Mouse (Mus musculus) layer of hippocampus, adult 18-20 months (tissue): ENCODE measurements around the gene Pitpnm1. TPM values are rescaled to one million over a fixed set of nuclear protein-coding genes. Genes with fewer than 3 reads are reported as not detected.

ENCODE experiments used
- DNase-seq, 2 experiments: peaks; one replicate each; pipeline ENCODE4 v3.0.0; 2022; ENCODE audit warnings: low spot score in 2 of 2
- total RNA-seq, 2 experiments: library from RNA; stranded (reverse); gene quantifications; 2 replicates each; pipeline ENCODE4 v1.2.3; 2021

Gene Pitpnm1
- total RNA-seq, 2 experiments from 2014 or later, result 174 to 181 TPM

DNA sequence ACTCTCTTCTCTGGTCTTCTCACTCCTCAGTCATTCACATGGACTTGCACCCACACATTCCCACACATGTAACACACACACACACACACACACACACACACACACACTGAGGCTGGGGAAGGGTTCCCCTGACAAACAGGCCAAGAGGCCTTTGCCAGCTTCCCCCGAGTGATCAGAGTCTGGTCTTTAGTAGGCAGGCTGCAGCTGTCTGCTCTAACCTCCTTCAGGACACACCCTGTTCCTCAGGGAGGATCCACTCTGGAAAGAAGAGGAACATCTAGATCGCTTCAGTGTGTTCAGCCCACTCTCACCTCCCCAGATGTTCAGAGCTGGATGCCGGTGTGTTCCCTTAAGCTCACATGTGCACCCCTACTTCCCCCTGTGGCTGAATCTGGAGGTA, 5.5 kb upstream of the Pitpnm1 start:
- DNase-seq, result no peak

DNA sequence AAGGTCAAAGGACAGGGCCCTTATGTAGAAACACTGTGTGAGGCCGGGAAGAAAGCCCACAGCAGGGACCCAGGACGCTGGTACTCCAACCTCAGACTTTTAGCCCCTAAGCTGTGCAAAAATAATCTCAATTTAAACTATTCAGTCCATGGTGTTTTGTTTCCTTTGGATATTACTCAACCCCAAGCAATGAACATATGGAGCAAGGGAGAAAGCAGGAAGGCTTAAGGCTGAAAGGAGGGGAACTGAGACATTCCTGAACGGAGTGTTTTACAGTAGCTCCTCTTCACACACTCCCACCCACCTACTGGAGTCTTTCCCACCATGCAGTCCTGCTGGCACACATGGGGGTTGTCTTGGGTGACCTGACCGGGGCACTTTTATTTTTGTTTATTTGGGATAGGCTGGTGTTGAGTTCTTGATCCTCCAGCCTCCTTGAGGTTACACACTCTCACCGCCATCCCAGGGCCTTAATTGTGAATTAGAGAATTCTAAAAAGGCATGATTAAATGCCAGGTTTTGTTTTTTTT, 5.0 kb upstream of the Pitpnm1 start:
- DNase-seq, result no peak

DNA sequence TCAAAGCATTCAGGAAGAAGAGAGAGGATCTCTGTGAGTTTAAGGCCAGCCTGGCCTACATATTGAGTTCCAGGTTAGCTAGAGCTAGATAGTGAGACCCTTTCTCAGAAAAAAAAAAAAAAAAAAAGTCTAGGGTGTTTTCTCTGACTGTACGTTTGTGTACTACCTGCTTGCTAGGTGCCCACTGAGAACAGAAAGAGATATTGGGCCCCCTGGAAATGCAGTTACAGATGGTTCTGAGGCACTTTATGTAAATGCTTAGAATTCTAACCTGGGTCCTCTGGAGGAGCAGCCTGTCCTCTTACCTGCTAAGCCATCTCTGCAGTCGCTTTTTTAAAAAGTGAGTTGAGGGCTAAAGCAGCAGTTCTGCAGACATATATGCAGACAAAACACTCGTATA, 4.0 kb upstream of the Pitpnm1 start:
- DNase-seq, result no peak

DNA sequence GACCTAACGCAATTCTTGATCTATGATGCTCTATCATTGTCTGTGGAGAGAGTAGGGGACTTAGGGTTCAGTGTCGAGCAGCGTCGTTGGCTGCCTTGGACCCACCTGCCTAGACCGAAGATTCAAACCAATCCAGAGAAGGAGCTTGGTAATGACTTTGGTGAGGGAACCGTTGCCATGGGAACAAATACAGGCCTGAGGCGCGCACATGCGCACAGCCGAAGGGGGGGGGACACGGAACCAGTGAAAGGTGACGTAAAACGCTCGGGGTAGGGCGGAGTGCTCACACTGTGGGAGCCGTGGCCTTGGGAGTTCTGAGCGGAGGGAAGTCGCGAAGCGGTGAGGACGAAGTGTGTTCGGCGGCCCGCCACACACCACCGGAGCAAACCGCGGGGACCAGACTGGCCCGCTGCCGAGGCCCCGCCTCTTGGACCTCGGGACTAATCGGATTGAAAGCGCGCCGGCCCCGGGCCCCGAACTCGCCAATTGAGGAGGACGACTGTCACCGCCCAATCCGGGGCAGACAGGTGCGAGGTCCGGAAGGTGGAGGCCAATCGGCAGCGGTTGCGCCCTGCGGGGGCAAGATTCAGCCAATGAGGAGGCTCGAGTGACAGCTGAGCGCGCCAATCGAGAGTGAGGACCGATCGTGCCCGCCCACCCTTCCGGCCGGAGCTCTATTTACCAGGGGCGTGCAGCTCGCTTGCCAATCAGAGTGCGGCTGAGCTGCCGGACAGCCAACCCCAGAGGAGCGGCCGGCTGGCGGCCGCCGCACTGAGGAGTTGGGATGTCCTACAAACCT, 3.0 kb upstream of the Pitpnm1 start, which contains the start of gene Cdk2ap2:
Cdk2ap2 (plus strand) TSS at position 541 of the 799 bp plus-strand sequence.
- peak; percentile 100 for DNase-seq

DNA sequence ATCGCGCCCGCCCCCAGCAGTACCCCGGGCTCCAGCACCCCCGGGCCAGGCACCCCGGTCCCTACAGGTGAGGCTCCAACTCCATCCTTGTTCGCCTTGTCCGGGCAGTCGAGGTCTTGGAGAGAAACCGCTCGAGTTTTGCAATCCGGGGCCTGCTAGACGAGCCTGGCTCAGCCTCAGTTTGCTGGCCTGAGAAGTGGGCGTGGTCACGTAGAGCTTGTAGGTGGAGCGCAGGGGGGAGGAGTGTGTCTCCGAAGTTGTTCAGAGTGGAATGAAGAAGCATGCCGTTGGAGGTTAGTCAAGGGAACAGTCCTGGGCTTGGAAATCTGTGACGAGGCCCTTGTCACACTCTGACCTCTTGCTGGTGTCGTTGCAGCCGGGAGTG, 2.4 kb upstream of the Pitpnm1 start:
- no peak for DNase-seq

- no peak for DNase-seq
Observed at GRCm38 (mm10) chr19:4098426-4098825, 1.4 kb upstream of the Pitpnm1 start.

DNA sequence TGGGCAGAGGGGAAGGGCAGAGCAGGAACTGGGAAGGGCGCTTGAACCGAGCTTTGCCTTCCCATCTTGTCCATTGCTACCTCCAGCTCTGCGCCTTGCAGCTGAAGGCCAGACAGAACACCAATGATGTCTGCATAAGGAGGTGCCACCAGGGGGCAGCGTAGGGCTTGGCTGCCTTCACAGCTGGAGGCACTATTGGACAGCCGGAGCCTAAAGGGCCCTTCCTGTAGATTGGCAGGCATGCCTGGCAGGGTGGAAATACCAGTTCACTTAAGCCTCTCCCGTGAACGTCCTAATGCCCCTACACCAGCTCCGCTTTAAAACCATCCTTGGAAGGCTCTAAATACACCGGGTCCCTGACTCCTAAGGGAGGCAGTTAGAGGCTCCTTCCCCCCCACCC, 742 bp upstream of the Pitpnm1 start:
- DNase-seq, result peak; percentile 81 to 92

DNA sequence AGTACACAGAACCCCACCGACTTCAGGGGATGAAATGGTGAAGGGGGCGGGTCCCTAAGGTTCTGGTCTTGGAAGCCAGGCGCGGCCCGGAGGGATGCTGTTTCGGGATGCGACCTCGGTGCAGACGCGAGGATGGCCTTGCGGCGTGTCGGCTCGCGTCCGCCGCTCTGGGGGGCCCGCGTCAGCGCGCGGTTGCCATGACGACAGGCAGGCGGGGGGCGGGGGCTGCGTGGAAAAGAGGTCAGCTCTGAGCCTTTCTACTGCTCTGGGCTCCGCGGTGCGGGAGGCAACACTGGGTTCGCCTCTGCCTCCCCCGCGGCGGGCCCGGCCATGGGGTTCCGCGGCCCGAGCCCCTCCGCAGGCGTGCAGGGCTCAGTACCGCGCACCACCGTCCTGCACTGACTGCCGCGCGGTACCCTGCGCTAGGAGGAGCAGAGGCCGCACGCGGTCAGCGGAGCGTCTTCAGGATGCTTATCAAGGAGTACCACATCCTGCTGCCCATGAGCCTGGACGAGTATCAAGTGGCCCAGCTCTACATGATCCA, 992 bp downstream of the Pitpnm1 start:
- peak; percentile 67 for DNase-seq

GRCm38 (mm10) chr19:4101466-4101865, 1.7 kb downstream of the Pitpnm1 start:
- no peak for DNase-seq

DNA sequence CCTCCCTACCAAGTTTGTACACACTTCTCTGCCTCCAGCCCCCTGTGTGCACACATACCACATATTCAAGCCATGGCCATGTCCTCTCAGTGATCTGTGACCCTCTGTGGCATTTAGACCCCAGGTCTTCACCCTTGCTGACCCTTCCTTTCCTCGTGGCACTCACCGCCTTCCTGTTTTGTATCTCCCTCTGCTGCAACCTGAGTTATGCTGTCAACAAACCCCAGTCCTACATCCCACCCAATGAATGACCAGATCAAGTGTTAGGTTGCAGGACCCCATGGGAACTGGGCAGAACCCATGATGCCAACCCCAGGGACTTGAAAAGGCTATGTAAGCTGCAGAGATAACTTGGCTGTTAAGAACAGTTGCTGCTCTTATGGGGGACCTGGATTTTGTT, 2.3 kb downstream of the Pitpnm1 start:
- DNase-seq, result no peak

DNA sequence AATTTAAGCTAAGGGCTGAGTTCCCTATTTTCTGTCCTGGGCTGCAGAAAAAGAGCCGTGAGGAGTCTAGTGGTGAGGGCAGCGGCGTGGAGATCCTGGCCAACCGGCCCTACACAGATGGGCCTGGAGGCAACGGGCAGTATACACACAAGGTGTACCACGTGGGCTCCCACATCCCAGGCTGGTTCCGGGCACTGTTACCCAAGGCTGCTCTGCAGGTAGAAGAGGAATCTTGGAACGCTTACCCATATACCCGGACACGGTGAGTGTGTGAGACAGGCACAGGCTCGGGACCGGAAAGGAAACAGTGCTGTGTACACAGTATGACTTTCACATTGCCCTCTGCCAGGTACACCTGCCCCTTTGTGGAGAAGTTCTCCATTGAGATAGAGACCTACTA, 2.8 kb downstream of the Pitpnm1 start:
- DNase-seq, result no peak

GRCm38 (mm10) chr19:4103294-4103693, 3.5 kb downstream of the Pitpnm1 start:
- DNase-seq, result no peak

DNA sequence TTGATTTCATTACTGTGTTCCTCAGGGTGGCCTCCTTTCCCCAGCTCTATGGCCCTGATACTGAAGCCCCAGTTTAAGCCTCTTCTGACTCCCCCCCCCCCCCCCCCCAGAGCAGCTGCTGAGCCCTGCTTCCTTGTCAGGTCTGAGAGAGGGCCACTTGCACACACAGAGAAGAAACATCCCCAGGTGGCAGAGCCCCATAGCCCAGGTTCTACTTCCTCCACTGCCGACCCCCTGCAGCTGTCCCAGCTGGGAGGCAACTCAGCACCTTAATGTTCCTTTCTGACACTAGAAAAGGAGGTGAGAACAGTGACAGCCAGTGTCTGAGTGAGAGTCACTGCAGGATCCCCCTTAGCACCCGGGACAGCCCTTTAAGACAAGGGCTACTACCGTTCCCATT, 4.0 kb downstream of the Pitpnm1 start:
- DNase-seq, result no peak

DNA sequence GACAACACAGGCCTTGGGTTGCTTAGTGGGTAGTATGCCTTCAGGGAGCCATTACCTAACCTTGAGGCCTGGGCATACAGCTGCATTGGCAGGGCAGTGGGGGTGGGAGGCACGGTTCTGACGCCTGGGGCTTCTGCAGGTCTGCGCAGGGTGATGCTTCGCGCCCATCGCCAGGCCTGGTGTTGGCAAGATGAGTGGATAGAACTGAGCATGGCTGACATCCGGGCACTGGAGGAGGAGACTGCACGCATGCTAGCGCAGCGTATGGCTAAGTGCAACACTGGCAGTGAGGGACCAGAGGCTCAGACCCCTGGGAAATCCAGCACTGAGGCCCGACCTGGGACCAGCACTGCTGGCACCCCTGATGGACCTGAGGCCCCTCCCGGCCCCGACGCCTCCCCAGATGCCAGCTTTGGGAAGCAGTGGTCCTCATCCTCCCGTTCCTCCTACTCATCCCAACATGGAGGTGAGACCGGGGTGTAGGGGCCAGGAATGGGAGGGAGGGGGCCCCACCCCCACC, 4.9 kb downstream of the Pitpnm1 start:
- DNase-seq, result no peak

DNA sequence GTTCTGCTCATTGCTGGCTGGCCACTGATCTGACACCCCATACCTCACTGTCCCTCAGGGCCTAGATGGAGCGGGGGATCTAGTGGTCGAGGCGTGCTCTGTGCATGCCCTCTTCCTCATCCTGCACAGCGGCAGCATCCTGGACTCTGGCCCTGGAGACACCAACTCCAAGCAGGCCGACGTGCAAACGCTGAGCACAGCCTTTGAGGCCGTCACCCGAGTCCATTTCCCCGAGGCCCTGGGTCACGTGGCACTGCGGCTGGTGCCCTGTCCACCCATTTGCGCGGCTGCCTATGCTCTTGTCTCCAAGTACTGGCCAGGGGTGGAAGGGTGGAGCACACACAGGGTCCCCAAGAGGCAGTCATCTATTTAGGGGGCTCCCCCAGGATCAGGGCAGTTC, 6.9 kb downstream of the Pitpnm1 start:
- no peak for DNase-seq

GRCm38 (mm10) chr19:4108535-4108934, 8.7 kb downstream of the Pitpnm1 start:
- no peak for DNase-seq

DNA sequence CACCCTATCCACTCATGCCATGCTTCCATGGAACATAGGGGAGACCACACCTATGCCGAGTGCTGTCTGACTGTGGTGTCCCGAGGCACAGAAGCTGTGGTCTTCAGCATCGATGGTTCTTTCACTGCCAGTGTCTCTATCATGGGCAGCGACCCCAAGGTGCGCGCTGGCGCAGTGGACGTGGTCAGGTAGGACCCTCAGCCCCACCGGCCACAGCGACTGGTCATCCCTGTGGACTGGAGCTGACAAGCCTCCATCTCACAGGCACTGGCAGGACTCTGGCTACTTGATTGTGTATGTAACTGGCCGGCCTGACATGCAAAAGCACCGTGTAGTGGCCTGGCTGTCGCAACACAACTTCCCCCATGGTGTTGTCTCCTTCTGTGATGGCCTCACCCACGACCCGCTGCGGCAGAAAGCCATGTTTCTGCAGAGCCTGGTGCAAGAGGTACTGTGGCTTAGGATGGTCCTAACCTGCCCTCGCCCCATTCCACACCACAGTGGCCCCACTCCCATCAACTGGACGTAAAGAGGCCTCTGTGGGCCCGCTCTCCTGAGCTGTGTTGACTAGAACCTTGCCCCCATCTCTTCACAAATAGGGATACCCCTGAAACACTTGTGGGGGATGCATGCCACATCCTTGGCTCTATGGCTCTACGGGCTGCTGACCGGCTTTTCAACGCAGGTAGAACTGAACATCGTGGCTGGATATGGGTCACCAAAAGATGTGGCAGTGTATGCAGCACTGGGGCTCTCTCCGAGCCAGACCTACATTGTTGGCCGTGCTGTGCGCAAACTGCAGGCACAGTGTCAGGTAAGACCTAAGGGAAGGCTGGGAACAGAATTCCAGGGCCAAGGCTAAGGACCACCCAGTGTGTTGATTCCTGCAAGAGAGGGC, 12.5 kb downstream of the Pitpnm1 start:
- DNase-seq, result no peak

DNA sequence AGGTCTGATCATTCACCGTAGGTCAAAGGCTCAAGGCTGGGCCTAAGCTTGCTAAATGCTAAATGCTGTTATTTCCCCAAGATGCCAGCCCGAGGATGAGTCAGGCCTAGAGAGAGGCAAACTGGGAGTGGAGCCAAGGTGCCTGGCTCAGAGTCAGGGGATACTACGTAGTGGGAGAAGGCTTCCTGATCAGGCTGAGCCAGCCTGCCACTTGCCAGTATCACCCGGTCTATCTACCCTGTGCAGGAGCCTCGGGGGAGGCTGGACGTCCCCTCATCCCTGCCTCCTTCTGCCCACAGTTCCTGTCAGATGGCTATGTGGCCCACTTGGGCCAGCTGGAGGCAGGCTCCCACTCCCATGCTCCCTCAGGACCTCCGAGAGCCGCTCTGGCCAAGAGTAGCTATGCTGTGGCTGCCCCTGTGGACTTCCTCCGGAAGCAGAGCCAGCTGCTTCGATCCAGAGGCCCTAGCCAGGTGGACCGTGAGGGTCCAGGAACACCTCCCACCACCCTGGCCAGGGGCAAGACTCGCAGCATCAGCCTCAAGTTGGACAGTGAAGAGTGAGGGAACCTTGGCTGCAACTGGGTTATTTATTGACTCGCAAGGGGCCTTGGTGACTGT, 13.5 kb downstream of the Pitpnm1 start:
- peak; percentile 80 to 88 for DNase-seq

- DNase-seq, result no peak
Observed at GRCm38 (mm10) chr19:4113806-4114230, 14.0 kb downstream of the Pitpnm1 start.

DNA sequence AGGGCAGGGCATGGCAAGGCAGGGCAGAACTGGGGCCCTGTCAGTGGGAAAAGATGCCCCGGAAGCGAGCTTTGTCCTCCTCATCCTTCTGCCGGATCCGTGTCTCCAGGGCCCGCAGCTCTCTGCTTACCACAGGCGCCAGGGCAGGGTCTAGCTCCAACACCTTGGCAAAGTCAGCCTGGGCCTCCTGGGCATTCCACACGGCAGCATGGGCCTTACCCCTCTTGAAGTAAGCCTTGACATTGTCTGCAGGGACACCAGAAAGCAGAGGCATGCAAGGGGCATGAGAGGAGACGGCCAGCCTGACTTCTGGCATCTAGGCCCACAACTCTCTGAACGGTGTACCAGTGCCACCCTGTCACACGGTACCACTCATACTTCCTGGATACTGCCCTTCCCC, 14.8 kb downstream of the Pitpnm1 start:
- no peak for DNase-seq

GRCm38 (mm10) chr19:4115144-4115543, 15.3 kb downstream of the Pitpnm1 start:
- no peak for DNase-seq
